Mouse (Mus musculus) layer of hippocampus, postnatal 36 days (tissue): ENCODE measurements at regions not wholly inside any gene's neighbourhood (a gene's known extent, or its start where the extent isn't known, plus 50 kb on each side); places are given as distances from the start of the nearest gene placed in this dataset.

Experiments
- DNase-seq, 2 experiments: peaks; one replicate each; pipeline ENCODE4 v3.0.0; 2022

GRCm38 (mm10) chr5:50570701-50571100 is 511.9 kb upstream of the Adgra3 start:
- DNase-seq = no peak

GRCm38 (mm10) chr5:50551125-50551524 is 492.3 kb upstream of the Adgra3 start:
- DNase-seq = no peak

GRCm38 (mm10) chr5:50512539-50512938 is 453.7 kb upstream of the Adgra3 start:
- DNase-seq = no peak

GRCm38 (mm10) chr5:50509696-50510421 is 451.1 kb upstream of the Adgra3 start:
- no peak for DNase-seq

GRCm38 (mm10) chr5:50490223-50490622 is 431.4 kb upstream of the Adgra3 start:
- DNase-seq = no peak

- DNase-seq = peak; percentile 32 to 60
Measured at GRCm38 (mm10) chr5:50476985-50477384, 418.2 kb upstream of the Adgra3 start.

GRCm38 (mm10) chr5:50461491-50461890 is 402.7 kb upstream of the Adgra3 start:
- DNase-seq = no peak

- DNase-seq = peak; percentile 83 to 84
Measured at GRCm38 (mm10) chr5:50457621-50458020, 398.8 kb upstream of the Adgra3 start.

GRCm38 (mm10) chr5:50454387-50454786 is 395.6 kb upstream of the Adgra3 start:
- no peak for DNase-seq

GRCm38 (mm10) chr5:50406923-50407322 is 348.1 kb upstream of the Adgra3 start:
- DNase-seq = no peak

GRCm38 (mm10) chr5:50406520-50406919 is 347.7 kb upstream of the Adgra3 start:
- no peak for DNase-seq
